In genomic region chr7:115669207-115670004, GRCm38 (mm10) we compare ENCODE assay signal across 11 mouse cellular contexts.
DNase-seq lines count a peak whose midpoint lies in the region; ATAC-seq and TF ChIP-seq lines count a peak whose summit lies in the region.
"Had no signal": no experiment of that assay in that cellular context is flagged by ENCODE, and none has a peak within 500 bp of the region (broad histone marks: within the 10 kb centered on the region; RNA-seq: fewer than 3 reads in every experiment).

No protein-coding gene starts in this region.

- no peaks in the 10 kb centered on the region for H3K4me1 ChIP-seq in kidney, postnatal 0 days (replicated peaks; ENCODE audit: insufficient read depth, low read length)
- H3K4me1 ChIP-seq in stomach, embryonic 16.5 days (ENCODE audit: control insufficient read depth, insufficient read depth, low read length): peaks cover 14% of the 10 kb centered on the region
- H3K4me1 ChIP-seq in stomach, postnatal 0 days (replicated peaks; ENCODE audit: control insufficient read depth, insufficient read depth): no peaks in the 10 kb centered on the region; the same call in 1 of the 2 replicates
- peaks cover 30% of the 10 kb centered on the region for H3K4me1 ChIP-seq in limb, embryonic 14.5 days (ENCODE audit: control insufficient read depth, insufficient read depth, low read length)
- H3K4me1 ChIP-seq: liver, embryonic 13.5 days had no signal

- WGBS in kidney, postnatal 0 days: 59% methylated on average over 6 of the region's 6 CpGs
- 67% methylated on average over 6 of the region's 6 CpGs for WGBS in stomach, embryonic 16.5 days
- WGBS in stomach, postnatal 0 days: 63% methylated on average over 6 of the region's 6 CpGs
- 60% methylated on average over 6 of the region's 6 CpGs for WGBS in limb, embryonic 14.5 days

- no peaks in the 10 kb centered on the region for H3K36me3 ChIP-seq in kidney, postnatal 0 days (ENCODE audit: insufficient read depth, low read length)
- no peaks in the 10 kb centered on the region for H3K36me3 ChIP-seq in stomach, embryonic 16.5 days (ENCODE audit: control insufficient read depth, insufficient read depth, low read length)
- no peaks in the 10 kb centered on the region for H3K36me3 ChIP-seq in stomach, postnatal 0 days (ENCODE audit: control insufficient read depth, insufficient read depth, low read length)
- no peaks in the 10 kb centered on the region for H3K36me3 ChIP-seq in limb, embryonic 14.5 days (ENCODE audit: control insufficient read depth, insufficient read depth, low read length)
- H3K36me3 ChIP-seq: G1E; liver, embryonic 13.5 days had no signal

- TF ChIP-seq POLR2A in limb, embryonic 14.5 days (IDR thresholded peaks at IDR 0.05; ENCODE audit: borderline replicate concordance, extremely low read depth, insufficient read depth, insufficient read length): no peak

- no peak for ATAC-seq in kidney, postnatal 0 days (replicated peaks; ENCODE audit: low FRiP score, low read depth)
- ATAC-seq in stomach, embryonic 16.5 days (ENCODE audit: insufficient read depth, low FRiP score): no peak
- ATAC-seq in stomach, postnatal 0 days (ENCODE audit: low FRiP score, low TSS enrichment): no peak
- ATAC-seq in limb, embryonic 14.5 days (ENCODE audit: low FRiP score, low read depth): peak; percentile 30; the same call in 1 of the 2 replicates
- ATAC-seq in monocyte, adult 5-6 weeks (replicated peaks; ENCODE audit: insufficient number of reproducible peaks, low FRiP score, low TSS enrichment, poor library complexity, severe bottlenecking): no peak

- no peak overlapping the region for H3K4me3 ChIP-seq in kidney, postnatal 0 days (replicated peaks; ENCODE audit: low read depth, low read length)
- no peak overlapping the region for H3K4me3 ChIP-seq in stomach, embryonic 16.5 days (replicated peaks; ENCODE audit: low read length)
- H3K4me3 ChIP-seq in stomach, postnatal 0 days (ENCODE audit: low read depth, low read length): no peak overlapping the region
- no peak overlapping the region for H3K4me3 ChIP-seq in limb, embryonic 14.5 days (replicated peaks; ENCODE audit: low read length)
- H3K4me3 ChIP-seq: liver, embryonic 13.5 days had no signal

- TF ChIP-seq EP300 in stomach, postnatal 0 days (optimal IDR thresholded peaks at IDR 0.05): no peak

- 0 out of 2 replicates have a peak overlapping the region, but pooled peaks have one; percentile 13 for H3K27ac ChIP-seq in kidney, postnatal 0 days
- H3K27ac ChIP-seq in stomach, embryonic 16.5 days (ENCODE audit: low read length): 0 out of 2 replicates have a peak overlapping the region, but pooled peaks have one; percentile 7
- no peak overlapping the region for H3K27ac ChIP-seq in stomach, postnatal 0 days (replicated peaks)
- no peak overlapping the region for H3K27ac ChIP-seq in limb, embryonic 14.5 days (replicated peaks; ENCODE audit: low read depth, low read length)
- H3K27ac ChIP-seq: liver, embryonic 13.5 days had no signal

- no peaks in the 10 kb centered on the region for H3K27me3 ChIP-seq in kidney, postnatal 0 days (ENCODE audit: insufficient read depth, low read length)
- H3K27me3 ChIP-seq in stomach, embryonic 16.5 days (ENCODE audit: control insufficient read depth, insufficient read depth, low read length): no peaks in the 10 kb centered on the region
- H3K27me3 ChIP-seq in stomach, postnatal 0 days (ENCODE audit: control insufficient read depth, insufficient read depth, low read length): no peaks in the 10 kb centered on the region
- H3K27me3 ChIP-seq in limb, embryonic 14.5 days (ENCODE audit: control insufficient read depth, insufficient read depth, low read length): no peaks in the 10 kb centered on the region
- H3K27me3 ChIP-seq: liver, embryonic 13.5 days had no signal

- H3K9me3 ChIP-seq in kidney, postnatal 0 days (replicated peaks; ENCODE audit: low read length): no peaks in the 10 kb centered on the region
- no peaks in the 10 kb centered on the region for H3K9me3 ChIP-seq in stomach, embryonic 16.5 days (replicated peaks; ENCODE audit: control insufficient read depth, low read length)
- H3K9me3 ChIP-seq in stomach, postnatal 0 days (ENCODE audit: control insufficient read depth, low read length): no peaks in the 10 kb centered on the region
- no peaks in the 10 kb centered on the region for H3K9me3 ChIP-seq in limb, embryonic 14.5 days (ENCODE audit: control insufficient read depth, low read length)
- H3K9me3 ChIP-seq: G1E; liver, embryonic 13.5 days had no signal

- H3K9ac ChIP-seq in kidney, postnatal 0 days (ENCODE audit: low read depth, low read length): no peak overlapping the region
- H3K9ac ChIP-seq in stomach, embryonic 16.5 days (ENCODE audit: low read length): no peak overlapping the region
- no peak overlapping the region for H3K9ac ChIP-seq in stomach, postnatal 0 days (ENCODE audit: low read length)
- no peak overlapping the region for H3K9ac ChIP-seq in limb, embryonic 14.5 days (ENCODE audit: low read depth, low read length, severe bottlenecking)
- H3K9ac ChIP-seq: liver, embryonic 13.5 days had no signal

- TF ChIP-seq CTCF in kidney, postnatal 0 days (IDR thresholded peaks at IDR 0.05; ENCODE audit: low read depth): no peak
- TF ChIP-seq CTCF in stomach, postnatal 0 days (IDR thresholded peaks at IDR 0.05; ENCODE audit: low read depth): no peak

- DNase-seq in kidney, postnatal 0 days (ENCODE audit: low spot score): peak; percentile 35
- DNase-seq in kidney, adult 18-20 months: no peak
- DNase-seq in stomach, postnatal 0 days (ENCODE audit: low spot score): no peak
- DNase-seq in limb, embryonic 14.5 days (ENCODE audit: low spot score): peak; percentile 45
- no peak for DNase-seq in thymus, postnatal 14 days
- DNase-seq: adrenal gland, postnatal 25 days; liver, embryonic 13.5 days; thymus, adult 2 months had no signal

- H3K4me2 ChIP-seq in kidney, postnatal 0 days (ENCODE audit: low read length): no peak overlapping the region
- H3K4me2 ChIP-seq in stomach, embryonic 16.5 days (ENCODE audit: low read depth, low read length): no peak overlapping the region
- H3K4me2 ChIP-seq in stomach, postnatal 0 days (replicated peaks; ENCODE audit: low read depth): no peak overlapping the region
- no peak overlapping the region for H3K4me2 ChIP-seq in limb, embryonic 14.5 days (replicated peaks; ENCODE audit: low read depth, low read length, severe bottlenecking)
- H3K4me2 ChIP-seq: liver, embryonic 13.5 days had no signal

Comparison
In these comparisons a context has a peak if more than half of its experiments do, and no peak if none do; other contexts are left out.
1. DNase-seq: peak in kidney, postnatal 0 days (single experiment) and limb, embryonic 14.5 days (single experiment); none in kidney, adult 18-20 months (single experiment), stomach, postnatal 0 days (single experiment) and thymus, postnatal 14 days (single experiment).
2. H3K27ac ChIP-seq: peak in kidney, postnatal 0 days (single experiment) and stomach, embryonic 16.5 days (single experiment); none in stomach, postnatal 0 days (single experiment) and limb, embryonic 14.5 days (single experiment).